Mouse (Mus musculus): ENCODE data around the gene Wwox. TPM values are rescaled to one million over a fixed set of nuclear protein-coding genes. Genes with fewer than 3 reads are reported as not detected.
A peak's percentile ranks its signal among the peaks of the same experiment; 100 is the strongest.

Gene Wwox
- polyA plus RNA-seq, 1 experiment from 2014 or later, result 11.6 TPM

GRCm38 (mm10) chr8:114503196-114503595 is 63.7 kb downstream of the Wwox start:
- H3K4me1 ChIP-seq (ENCODE audit: insufficient read depth, low read depth, low read length), result peaks cover 6% of the 10 kb centered on the region; the same call in 1 of the 2 replicates
- no peak overlapping the region for H3K27ac ChIP-seq (ENCODE audit: low read length)
- H3K4me2 ChIP-seq (replicated peaks; ENCODE audit: low read depth, low read length), result no peak overlapping the region
- no peak overlapping the region for H3K4me3 ChIP-seq (ENCODE audit: low read depth, low read length)
- DNase-seq (ENCODE audit: low spot score), result no peak
- TF ChIP-seq CTCF (IDR thresholded peaks at IDR 0.05) (no peak), EP300 (IDR thresholded peaks at IDR 0.05) (no peak)
- H3K9ac ChIP-seq (replicated peaks; ENCODE audit: low read depth), result no peak overlapping the region
- H3K36me3 ChIP-seq (ENCODE audit: insufficient read depth, low read length), result no peaks in the 10 kb centered on the region
- no peaks in the 10 kb centered on the region for H3K9me3 ChIP-seq (ENCODE audit: low read length)
- ATAC-seq, result no peak
- H3K27me3 ChIP-seq (replicated peaks; ENCODE audit: insufficient read depth, low read length), result no peaks in the 10 kb centered on the region
- WGBS, result 87% methylated on average over 3 of the region's 3 CpGs

- Histone ChIP-seq H3K4me3 (ENCODE audit: low read depth, low read length) (no peak overlapping the region), H3K9me3 (ENCODE audit: low read length) (no peaks in the 10 kb centered on the region), H3K27me3 (replicated peaks; ENCODE audit: insufficient read depth, low read length) (no peaks in the 10 kb centered on the region), H3K4me1 (ENCODE audit: insufficient read depth, low read depth, low read length) (peaks cover 6% of the 10 kb centered on the region; the same call in 1 of the 2 replicates), H3K27ac (ENCODE audit: low read length) (no peak overlapping the region), H3K9ac (replicated peaks; ENCODE audit: low read depth) (no peak overlapping the region), H3K36me3 (ENCODE audit: insufficient read depth, low read length) (no peaks in the 10 kb centered on the region), H3K4me2 (replicated peaks; ENCODE audit: low read depth, low read length) (no peak overlapping the region)
- WGBS, result 55% methylated on average over 11 of the region's 11 CpGs
- ATAC-seq, result no peak
- DNase-seq (ENCODE audit: low spot score), result no peak
- TF ChIP-seq EP300 (IDR thresholded peaks at IDR 0.05), result no peak
- TF ChIP-seq CTCF (IDR thresholded peaks at IDR 0.05), result no peak
Observed at GRCm38 (mm10) chr8:114504889-114505288, 65.4 kb downstream of the Wwox start.

GRCm38 (mm10) chr8:114505351-114506347 is 66.2 kb downstream of the Wwox start:
- Histone ChIP-seq H3K4me1 (ENCODE audit: insufficient read depth, low read depth, low read length) (peaks cover 6% of the 10 kb centered on the region; the same call in 1 of the 2 replicates), H3K27me3 (replicated peaks; ENCODE audit: insufficient read depth, low read length) (no peaks in the 10 kb centered on the region), H3K9ac (replicated peaks; ENCODE audit: low read depth) (no peak overlapping the region), H3K27ac (ENCODE audit: low read length) (no peak overlapping the region), H3K4me2 (replicated peaks; ENCODE audit: low read depth, low read length) (no peak overlapping the region), H3K36me3 (ENCODE audit: insufficient read depth, low read length) (no peaks in the 10 kb centered on the region), H3K4me3 (ENCODE audit: low read depth, low read length) (no peak overlapping the region), H3K9me3 (ENCODE audit: low read length) (no peaks in the 10 kb centered on the region)
- ATAC-seq (peak; percentile 33; the same call in 1 of the 2 replicates), DNase-seq (ENCODE audit: low spot score) (no peak)
- no peak for TF ChIP-seq EP300 (IDR thresholded peaks at IDR 0.05)
- 59% methylated on average over 18 of the region's 18 CpGs for WGBS

- H3K9ac ChIP-seq (replicated peaks; ENCODE audit: low read depth), result no peak overlapping the region
- H3K27ac ChIP-seq (ENCODE audit: low read length), result no peak overlapping the region
- H3K9me3 ChIP-seq (ENCODE audit: low read length), result no peaks in the 10 kb centered on the region
- H3K4me3 ChIP-seq (ENCODE audit: low read depth, low read length), result no peak overlapping the region
- H3K36me3 ChIP-seq (ENCODE audit: insufficient read depth, low read length), result no peaks in the 10 kb centered on the region
- no peak overlapping the region for H3K4me2 ChIP-seq (replicated peaks; ENCODE audit: low read depth, low read length)
- WGBS, result 70% methylated on average over 7 of the region's 7 CpGs
- H3K4me1 ChIP-seq (ENCODE audit: insufficient read depth, low read depth, low read length), result peaks cover 6% of the 10 kb centered on the region; the same call in 1 of the 2 replicates
- no peaks in the 10 kb centered on the region for H3K27me3 ChIP-seq (replicated peaks; ENCODE audit: insufficient read depth, low read length)
- DNase-seq (ENCODE audit: low spot score), result no peak
- no peak for ATAC-seq
- TF ChIP-seq CTCF (IDR thresholded peaks at IDR 0.05) (no peak), EP300 (IDR thresholded peaks at IDR 0.05) (no peak)
Observed at GRCm38 (mm10) chr8:114507404-114507803, 67.9 kb downstream of the Wwox start.

- Histone ChIP-seq H3K4me1 (ENCODE audit: insufficient read depth, low read depth, low read length) (peaks cover 6% of the 10 kb centered on the region; the same call in 1 of the 2 replicates), H3K9me3 (ENCODE audit: low read length) (no peaks in the 10 kb centered on the region), H3K27me3 (replicated peaks; ENCODE audit: insufficient read depth, low read length) (no peaks in the 10 kb centered on the region), H3K4me3 (ENCODE audit: low read depth, low read length) (no peak overlapping the region), H3K4me2 (replicated peaks; ENCODE audit: low read depth, low read length) (no peak overlapping the region), H3K36me3 (ENCODE audit: insufficient read depth, low read length) (no peaks in the 10 kb centered on the region), H3K9ac (replicated peaks; ENCODE audit: low read depth) (no peak overlapping the region), H3K27ac (ENCODE audit: low read length) (no peak overlapping the region)
- no peak for DNase-seq (ENCODE audit: low spot score)
- WGBS, result 36% methylated on average over 1 of the region's 1 CpGs
- TF ChIP-seq CTCF (IDR thresholded peaks at IDR 0.05), result no peak
- no peak for TF ChIP-seq EP300 (IDR thresholded peaks at IDR 0.05)
- ATAC-seq, result no peak
Observed at GRCm38 (mm10) chr8:114510226-114510625, 70.8 kb downstream of the Wwox start.

GRCm38 (mm10) chr8:114512075-114512935 is 72.8 kb downstream of the Wwox start:
- Histone ChIP-seq H3K9ac (replicated peaks; ENCODE audit: low read depth) (no peak overlapping the region), H3K27ac (ENCODE audit: low read length) (peak overlapping the region; percentile 51; the same call in 1 of the 2 replicates), H3K4me2 (replicated peaks; ENCODE audit: low read depth, low read length) (no peak overlapping the region), H3K36me3 (ENCODE audit: insufficient read depth, low read length) (no peaks in the 10 kb centered on the region), H3K27me3 (replicated peaks; ENCODE audit: insufficient read depth, low read length) (no peaks in the 10 kb centered on the region), H3K9me3 (ENCODE audit: low read length) (no peaks in the 10 kb centered on the region), H3K4me1 (ENCODE audit: insufficient read depth, low read depth, low read length) (no peaks in the 10 kb centered on the region), H3K4me3 (ENCODE audit: low read depth, low read length) (no peak overlapping the region)
- ATAC-seq, result peak; percentile 94
- TF ChIP-seq CTCF (IDR thresholded peaks at IDR 0.05) (no peak), EP300 (IDR thresholded peaks at IDR 0.05) (peak; percentile 83)
- WGBS, result 52% methylated on average over 26 of the region's 26 CpGs
- peak; percentile 92 for DNase-seq (ENCODE audit: low spot score)

Measured in lung, postnatal 0 days (tissue).